Mouse (Mus musculus) midbrain, postnatal 0 days (tissue): ENCODE measurements around the gene R3hdml. TPM values are rescaled to one million over a fixed set of nuclear protein-coding genes. Genes with fewer than 3 reads are reported as not detected.

Experiments used
- ATAC-seq: fragments of 200-750 bp; cut with Nextera tagmentation; 2 replicates; pipeline ENCODE4 v1.8.0; 2017; ENCODE audit warnings: moderate number of reproducible peaks, mild to moderate bottlenecking, moderate TSS enrichment, moderate library complexity; ENCODE audit not compliant: low FRiP score
- DNase-seq: peaks from one replicate; pipeline ENCODE4 v3.0.0-alpha.2; 2015; ENCODE audit warnings: low spot score
- H3K27ac ChIP-seq: fragments of 300-500 bp; sonication (generic); 2 replicates; pipeline ENCODE4 v1.5.1; 2014; ENCODE audit warnings: low read depth, mild to moderate bottlenecking, low read length, mixed read lengths
- H3K27me3 ChIP-seq: fragments of 300-500 bp; sonication (generic); 2 replicates; pipeline ENCODE4 v1.6.1; 2014; ENCODE audit warnings: low read length, control low read depth, mixed read lengths; ENCODE audit not compliant: insufficient read depth
- H3K36me3 ChIP-seq: fragments of 300-500 bp; sonication (generic); 2 replicates; pipeline ENCODE4 v1.6.1; 2014; ENCODE audit warnings: low read length, control low read depth, mixed read lengths; ENCODE audit not compliant: insufficient read depth
- H3K4me1 ChIP-seq: fragments of 300-500 bp; sonication (generic); 2 replicates; pipeline ENCODE4 v1.6.1; 2014; ENCODE audit warnings: mild to moderate bottlenecking, control low read depth, antibody characterized with exemption, low read length, mixed read lengths; ENCODE audit not compliant: insufficient read depth
- H3K4me2 ChIP-seq: fragments of 300-500 bp; sonication (generic); 2 replicates; pipeline ENCODE4 v1.6.1; 2014; ENCODE audit warnings: low read depth, mild to moderate bottlenecking, low read length, mixed read lengths; ENCODE audit not compliant: poor library complexity, severe bottlenecking
- H3K4me3 ChIP-seq: fragments of 300-500 bp; sonication (generic); 2 replicates; pipeline ENCODE4 v1.5.1; 2014; ENCODE audit warnings: low read depth, mild to moderate bottlenecking, low read length, moderate library complexity
- H3K9ac ChIP-seq: fragments of 300-500 bp; sonication (generic); replicated peaks from 2 replicates; pipeline ENCODE4 v1.6.1; 2014; ENCODE audit warnings: mild to moderate bottlenecking, low read length, moderate library complexity, mixed read lengths; ENCODE audit not compliant: poor library complexity, severe bottlenecking
- H3K9me3 ChIP-seq: fragments of 300-500 bp; sonication (generic); 2 replicates; pipeline ENCODE4 v1.6.1; 2016; ENCODE audit warnings: low read length, control low read depth
- CTCF ChIP-seq: IDR thresholded peaks from 2 replicates; pipeline ENCODE4 v1.5.1; 2016; ENCODE audit warnings: antibody characterized with exemption, mild to moderate bottlenecking
- WGBS: fragments of 180-500 bp; shearing (Covaris S2); extraction: QIAGEN DNeasy Blood & Tissue Kit; methylation state at CpG from one replicate; pipeline ENCODE4 v1.1.7; 2014; 5-methylcytosine and 5-hydroxymethylcytosine counted together
- polyA plus RNA-seq: library from polyadenylated mRNA; unstranded; fragments of >200 nt; fragmentation: Nextera tagmentation; extraction: Ambion mirVana; gene quantifications from 2 replicates; pipeline ENCODE4 v1.2.1, GENCODE M21; 2015
- total RNA-seq: library from RNA; depleted of rRNA; stranded (reverse); fragments of >200 nt; gene quantifications from 2 replicates; pipeline ENCODE4 v1.2.3, GENCODE M21; 2014

The R3hdml gene
- total and polyA plus RNA-seq, 2 experiments from 2014 or later: 0.38 to 0.70 TPM

DNA sequence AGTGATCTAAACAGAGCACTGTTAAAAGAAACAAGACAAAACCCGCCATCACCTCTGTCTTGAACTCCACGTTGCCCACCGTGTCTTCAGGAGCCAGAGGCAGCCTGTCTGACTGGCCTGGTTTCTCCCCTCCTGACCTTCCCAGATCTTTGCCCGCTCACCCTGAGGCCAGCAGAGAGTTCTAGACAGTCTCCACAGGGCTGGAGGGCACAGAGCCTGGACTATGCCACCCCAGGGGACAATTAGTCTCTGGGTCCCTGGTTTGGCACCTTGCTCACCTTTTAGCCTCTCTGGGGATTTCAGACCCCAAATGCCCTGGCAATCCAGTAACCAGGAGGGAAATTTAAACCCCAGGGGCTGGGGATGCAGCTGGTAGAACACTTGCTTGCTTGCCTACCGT is 45.3 kb downstream of the R3hdml start:
- no peak overlapping the region for H3K27ac ChIP-seq
- TF ChIP-seq CTCF: no peak
- no peaks in the 10 kb centered on the region for H3K27me3 ChIP-seq
- no peak for DNase-seq
- no peaks in the 10 kb centered on the region for H3K36me3 ChIP-seq
- no peaks in the 10 kb centered on the region for H3K4me1 ChIP-seq
- H3K4me3 ChIP-seq: no peak overlapping the region
- H3K9ac ChIP-seq: no peak overlapping the region
- no peaks in the 10 kb centered on the region for H3K9me3 ChIP-seq
- no peak for ATAC-seq
- WGBS: 89% methylated on average over 5 of the region's 5 CpGs
- H3K4me2 ChIP-seq: no peak overlapping the region

DNA sequence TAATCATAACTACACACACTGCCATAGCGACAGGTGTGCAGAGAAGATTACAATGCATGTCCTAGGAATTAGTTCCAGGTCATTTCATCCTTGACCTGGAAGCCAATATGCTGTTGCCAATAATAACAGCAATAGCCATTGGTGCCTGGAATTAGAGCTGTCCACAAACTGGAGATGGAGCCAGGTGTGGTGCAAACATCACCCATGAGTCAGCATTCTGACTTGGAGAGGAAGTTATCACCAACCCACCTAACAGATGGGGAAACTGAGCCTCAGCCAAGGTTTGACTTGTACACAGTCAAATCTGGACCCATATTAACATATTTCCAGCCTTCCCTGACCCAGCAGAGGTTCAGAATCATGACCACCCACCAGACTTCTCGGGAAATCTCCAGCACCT is 46.3 kb downstream of the R3hdml start:
- Histone ChIP-seq H3K4me3 (no peak overlapping the region), H3K4me1 (no peaks in the 10 kb centered on the region), H3K27me3 (no peaks in the 10 kb centered on the region), H3K36me3 (no peaks in the 10 kb centered on the region), H3K27ac (no peak overlapping the region), H3K9me3 (no peaks in the 10 kb centered on the region), H3K4me2 (no peak overlapping the region), H3K9ac (no peak overlapping the region)
- 77% methylated on average over 2 of the region's 2 CpGs for WGBS
- no peak for DNase-seq
- ATAC-seq: no peak
- TF ChIP-seq CTCF: no peak

DNA sequence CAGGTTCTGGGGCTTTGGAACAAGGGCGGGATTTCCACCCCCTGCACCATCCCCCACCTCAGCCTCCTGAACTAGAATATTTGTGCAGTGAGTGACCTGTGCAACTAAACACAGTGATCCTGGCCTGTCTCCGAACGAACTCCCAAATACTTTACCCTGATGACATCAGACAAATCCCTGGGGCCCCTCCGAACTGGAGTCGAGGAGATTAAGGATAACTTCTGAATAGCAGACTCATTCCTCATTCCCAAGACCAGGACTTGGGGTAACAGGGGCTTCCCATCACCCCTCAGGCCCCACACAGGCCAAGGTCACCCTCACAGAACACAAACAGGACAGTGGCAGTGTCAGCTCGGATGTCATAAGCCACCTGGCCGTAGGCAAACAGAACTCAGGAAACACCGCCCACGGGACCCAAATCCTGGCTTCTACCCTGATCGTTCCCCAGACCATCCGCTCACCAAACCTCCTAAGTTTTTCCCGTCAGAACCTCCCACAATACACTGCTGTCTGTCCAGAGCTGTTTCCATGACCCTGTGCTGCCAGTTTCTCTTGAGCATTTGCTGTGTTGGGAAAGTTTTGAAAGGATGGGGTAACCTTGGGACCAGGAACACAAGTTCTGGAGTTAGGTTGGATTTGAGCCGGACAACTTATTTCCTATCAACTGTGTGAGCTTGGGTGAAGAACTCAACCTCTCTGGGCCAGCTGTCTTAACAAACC is 47.4 kb downstream of the R3hdml start:
- no peaks in the 10 kb centered on the region for H3K36me3 ChIP-seq
- no peak overlapping the region for H3K4me2 ChIP-seq
- DNase-seq (no peak), ATAC-seq (no peak)
- TF ChIP-seq CTCF: no peak
- H3K9me3 ChIP-seq: no peaks in the 10 kb centered on the region
- H3K27me3 ChIP-seq: no peaks in the 10 kb centered on the region
- H3K4me1 ChIP-seq: no peaks in the 10 kb centered on the region
- no peak overlapping the region for H3K27ac ChIP-seq
- WGBS: 75% methylated on average over 13 of the region's 13 CpGs
- no peak overlapping the region for H3K9ac ChIP-seq
- no peak overlapping the region for H3K4me3 ChIP-seq

DNA sequence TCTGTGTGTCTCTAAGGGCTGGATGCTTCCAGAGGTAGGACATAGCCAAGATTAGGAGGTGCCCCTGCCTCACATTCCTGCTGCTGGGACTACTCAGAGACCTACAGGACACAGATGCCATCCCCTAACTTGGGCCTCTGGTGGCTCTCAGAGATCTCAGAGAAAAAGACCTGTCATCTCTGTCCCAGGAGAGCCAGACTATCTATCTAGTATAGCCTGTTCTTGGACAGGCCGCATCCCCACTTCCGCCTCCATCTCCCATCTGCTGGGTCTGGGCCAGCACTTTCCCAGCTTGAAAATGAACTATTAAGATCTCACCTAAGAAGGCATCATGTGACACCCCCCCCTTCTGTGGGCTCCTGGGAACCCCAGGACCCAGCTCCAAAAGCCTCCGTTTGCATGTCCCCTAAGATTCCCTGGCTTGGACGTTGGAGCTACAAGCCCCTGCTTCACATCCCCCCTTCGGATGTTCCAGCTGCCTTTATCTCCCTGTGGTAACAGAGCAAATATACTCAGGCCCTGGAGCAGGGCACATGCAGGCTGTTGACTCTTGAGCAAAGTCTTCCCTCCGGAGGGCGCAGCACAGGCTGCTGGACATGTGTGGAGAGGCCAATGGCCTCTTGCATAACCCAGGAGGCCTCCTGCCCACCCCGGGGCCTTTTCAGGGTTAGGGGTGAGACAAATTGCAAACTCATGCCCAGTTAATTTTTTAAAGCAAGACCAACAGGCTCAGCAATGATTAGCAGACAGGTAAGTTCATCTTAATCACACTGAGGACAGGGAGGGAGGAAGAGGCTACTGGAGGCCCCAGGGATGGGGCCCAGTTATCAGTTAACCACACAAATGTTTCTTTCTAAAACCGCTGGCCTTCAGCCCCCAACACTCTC is 48.4 kb downstream of the R3hdml start:
- H3K4me1 ChIP-seq: no peaks in the 10 kb centered on the region
- H3K27ac ChIP-seq: no peak overlapping the region
- no peak overlapping the region for H3K4me3 ChIP-seq
- 81% methylated on average over 9 of the region's 9 CpGs for WGBS
- no peaks in the 10 kb centered on the region for H3K27me3 ChIP-seq
- no peaks in the 10 kb centered on the region for H3K36me3 ChIP-seq
- H3K4me2 ChIP-seq: no peak overlapping the region
- no peak for ATAC-seq
- no peak for TF ChIP-seq CTCF
- no peaks in the 10 kb centered on the region for H3K9me3 ChIP-seq
- no peak for DNase-seq
- no peak overlapping the region for H3K9ac ChIP-seq

DNA sequence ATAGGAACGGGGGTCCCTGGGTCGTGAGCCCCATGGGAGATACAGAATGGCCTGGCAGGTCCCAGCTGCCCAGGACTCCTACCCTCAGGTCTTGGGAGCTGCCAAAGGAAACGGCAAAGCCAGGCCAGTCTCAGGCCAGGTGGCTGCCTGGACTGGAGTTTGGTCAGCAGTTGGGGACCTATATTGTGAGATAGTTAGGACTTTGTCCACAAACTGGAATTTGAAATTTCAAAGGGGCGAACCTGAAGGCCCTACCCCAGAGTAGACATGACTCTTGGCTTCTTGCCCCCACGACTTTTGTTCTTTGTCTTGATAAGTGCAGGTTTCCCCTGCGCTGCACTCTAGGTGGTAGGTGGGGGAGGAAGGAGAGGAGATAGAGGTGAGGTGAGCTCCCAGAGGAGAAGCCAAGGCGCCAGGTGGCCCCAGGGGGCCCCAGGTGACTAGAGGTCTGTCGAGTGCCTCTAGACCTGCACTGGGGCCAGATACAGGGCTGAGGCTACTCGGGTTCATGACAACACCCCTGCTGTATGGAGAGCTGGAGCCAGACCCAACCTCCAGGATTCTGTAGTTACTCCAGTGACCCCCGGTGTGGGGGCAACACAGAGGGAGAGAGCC is 49.6 kb downstream of the R3hdml start:
- no peaks in the 10 kb centered on the region for H3K4me1 ChIP-seq
- no peaks in the 10 kb centered on the region for H3K36me3 ChIP-seq
- no peak overlapping the region for H3K27ac ChIP-seq
- H3K9me3 ChIP-seq: no peaks in the 10 kb centered on the region
- H3K4me3 ChIP-seq: no peak overlapping the region
- no peaks in the 10 kb centered on the region for H3K27me3 ChIP-seq
- ATAC-seq: no peak
- WGBS: 81% methylated on average over 10 of the region's 10 CpGs
- no peak for TF ChIP-seq CTCF
- no peak for DNase-seq
- no peak overlapping the region for H3K9ac ChIP-seq
- no peak overlapping the region for H3K4me2 ChIP-seq

DNA sequence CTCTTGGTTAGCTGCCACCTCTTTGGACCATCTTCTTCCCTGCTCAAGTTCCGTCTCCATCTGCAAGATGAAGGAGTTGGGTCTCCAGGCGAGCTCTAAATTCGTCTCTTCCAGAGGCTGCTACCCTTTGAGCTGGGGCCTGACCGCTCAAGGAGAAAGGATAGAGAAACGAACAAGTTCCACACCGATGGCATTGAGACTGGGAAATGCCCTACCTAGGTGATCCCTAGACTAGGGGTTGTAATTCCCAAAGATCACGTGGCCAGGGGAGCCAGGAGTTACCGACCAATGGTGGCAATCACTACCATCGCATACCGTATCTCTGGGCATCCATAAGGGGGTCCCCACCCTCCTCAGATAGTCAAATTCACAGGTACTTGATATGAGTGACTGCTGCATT is 50.6 kb downstream of the R3hdml start:
- no peak for TF ChIP-seq CTCF
- no peaks in the 10 kb centered on the region for H3K36me3 ChIP-seq
- no peak overlapping the region for H3K4me3 ChIP-seq
- no peak overlapping the region for H3K4me2 ChIP-seq
- ATAC-seq (no peak), DNase-seq (no peak)
- 92% methylated on average over 10 of the region's 10 CpGs for WGBS
- no peaks in the 10 kb centered on the region for H3K4me1 ChIP-seq
- no peaks in the 10 kb centered on the region for H3K27me3 ChIP-seq
- H3K9me3 ChIP-seq: no peaks in the 10 kb centered on the region
- no peak overlapping the region for H3K9ac ChIP-seq
- no peak overlapping the region for H3K27ac ChIP-seq
